Mouse (Mus musculus) intestine, postnatal 0 days (tissue): ENCODE results near the gene Foxb2. TPM values are rescaled to one million over a fixed set of nuclear protein-coding genes. Genes with fewer than 3 reads are reported as not detected.
A peak's percentile ranks its signal among the peaks of the same experiment; 100 is the strongest.

Source experiments
- ATAC-seq: fragments of 200-750 bp; cut with Nextera tagmentation; 2 replicates; pipeline ENCODE4 v1.8.0; 2017; ENCODE audit warnings: mild to moderate bottlenecking, moderate TSS enrichment, moderate library complexity
- H3K27ac ChIP-seq: fragments of 300-500 bp; sonication (generic); 2 replicates; pipeline ENCODE4 v1.5.1; 2014; ENCODE audit warnings: mild to moderate bottlenecking, low read depth, low read length, moderate library complexity
- H3K27me3 ChIP-seq: fragments of 300-500 bp; sonication (generic); replicated peaks from 2 replicates; pipeline ENCODE4 v1.6.1; 2014; ENCODE audit warnings: low read length, mixed read lengths; ENCODE audit not compliant: control insufficient read depth, insufficient read depth
- H3K36me3 ChIP-seq: fragments of 300-500 bp; sonication (generic); 2 replicates; pipeline ENCODE4 v1.6.1; 2014; ENCODE audit warnings: mild to moderate bottlenecking, moderate library complexity; ENCODE audit not compliant: control insufficient read depth, insufficient read depth
- H3K4me1 ChIP-seq: fragments of 300-500 bp; sonication (generic); replicated peaks from 2 replicates; pipeline ENCODE4 v1.6.1; 2014; ENCODE audit warnings: antibody characterized with exemption, low read length, mixed read lengths; ENCODE audit not compliant: control insufficient read depth, insufficient read depth
- H3K4me2 ChIP-seq: fragments of 300-500 bp; sonication (generic); replicated peaks from 2 replicates; pipeline ENCODE4 v1.6.1; 2014; ENCODE audit warnings: low read depth, mild to moderate bottlenecking, moderate library complexity
- H3K4me3 ChIP-seq: fragments of 300-500 bp; sonication (generic); 2 replicates; pipeline ENCODE4 v1.5.1; 2014; ENCODE audit warnings: low read depth, low read length
- H3K9ac ChIP-seq: fragments of 300-500 bp; sonication (generic); 2 replicates; pipeline ENCODE4 v1.6.1; 2014; ENCODE audit warnings: mild to moderate bottlenecking, low read depth, low read length
- H3K9me3 ChIP-seq: fragments of 300-500 bp; sonication (generic); 2 replicates; pipeline ENCODE4 v1.6.1; 2016; ENCODE audit warnings: mixed run types; ENCODE audit not compliant: control insufficient read depth
- CTCF ChIP-seq: sonication (generic); IDR thresholded peaks from 2 replicates; pipeline ENCODE4 v1.5.1; 2016; ENCODE audit warnings: low read depth, mild to moderate bottlenecking, control low read depth, antibody characterized with exemption, moderate library complexity
- WGBS: fragments of 180-500 bp; shearing (Covaris S2); extraction: QIAGEN DNeasy Blood & Tissue Kit; methylation state at CpG from one replicate; pipeline ENCODE4 v1.1.7; 2014; 5-methylcytosine and 5-hydroxymethylcytosine counted together
- polyA plus RNA-seq: library from polyadenylated mRNA; unstranded; fragments of >200 nt; fragmentation: Nextera tagmentation; extraction: Ambion mirVana; gene quantifications from 2 replicates; pipeline ENCODE4 v1.2.1, GENCODE M21; 2015

The Foxb2 gene
- polyA plus RNA-seq, 1 experiment from 2014 or later, result not detected

DNA sequence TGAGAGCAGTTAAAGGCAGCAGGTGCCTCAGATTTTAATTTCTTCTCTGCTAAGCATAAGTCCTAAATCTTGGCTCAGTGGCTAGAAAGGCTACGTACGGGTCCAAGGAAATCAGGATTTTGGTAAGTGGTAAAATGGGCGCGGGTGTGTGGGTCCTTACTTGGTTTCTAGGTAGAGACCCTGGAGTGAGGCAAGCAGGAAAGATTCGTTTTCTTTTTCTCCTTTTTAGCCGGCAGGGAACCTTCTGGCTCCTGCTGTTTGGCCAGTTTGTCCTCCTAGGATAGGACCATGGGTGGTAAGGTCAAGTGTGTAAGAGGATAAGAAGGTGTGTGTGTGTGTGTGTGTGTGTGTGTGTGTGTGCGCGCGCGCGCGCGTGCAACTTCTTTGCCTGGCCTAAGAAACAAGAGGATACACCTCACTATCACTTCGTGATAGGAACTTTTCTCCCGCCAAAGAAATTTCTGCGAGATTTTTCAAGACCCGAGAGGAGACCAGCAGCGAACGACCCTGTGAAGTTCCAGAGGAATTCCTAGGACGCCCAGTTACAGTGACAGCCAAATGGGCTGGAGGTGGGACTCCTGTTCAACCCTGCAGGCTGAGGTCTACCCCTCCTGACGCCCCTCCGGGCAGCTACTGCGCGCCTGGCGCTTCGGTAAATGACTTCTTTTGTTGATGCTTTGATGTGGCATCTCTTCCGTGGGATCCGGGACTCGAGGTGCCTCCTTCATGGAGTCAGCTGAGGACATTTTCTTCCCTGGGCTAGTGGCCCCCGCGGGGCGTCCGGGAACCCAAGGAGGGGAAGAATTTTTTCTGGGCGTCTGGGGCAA, 2.2 kb upstream of the Foxb2 start:
- no peak for ATAC-seq
- H3K4me2 ChIP-seq, result no peak overlapping the region
- H3K9ac ChIP-seq, result no peak overlapping the region
- H3K9me3 ChIP-seq, result no peaks in the 10 kb centered on the region
- TF ChIP-seq CTCF, result no peak
- no peak overlapping the region for H3K4me3 ChIP-seq
- H3K4me1 ChIP-seq, result peaks cover 10% of the 10 kb centered on the region
- H3K36me3 ChIP-seq, result no peaks in the 10 kb centered on the region
- 1% methylated on average over 33 of the region's 34 CpGs for WGBS
- no peak overlapping the region for H3K27ac ChIP-seq
- peaks cover 97% of the 10 kb centered on the region for H3K27me3 ChIP-seq

DNA sequence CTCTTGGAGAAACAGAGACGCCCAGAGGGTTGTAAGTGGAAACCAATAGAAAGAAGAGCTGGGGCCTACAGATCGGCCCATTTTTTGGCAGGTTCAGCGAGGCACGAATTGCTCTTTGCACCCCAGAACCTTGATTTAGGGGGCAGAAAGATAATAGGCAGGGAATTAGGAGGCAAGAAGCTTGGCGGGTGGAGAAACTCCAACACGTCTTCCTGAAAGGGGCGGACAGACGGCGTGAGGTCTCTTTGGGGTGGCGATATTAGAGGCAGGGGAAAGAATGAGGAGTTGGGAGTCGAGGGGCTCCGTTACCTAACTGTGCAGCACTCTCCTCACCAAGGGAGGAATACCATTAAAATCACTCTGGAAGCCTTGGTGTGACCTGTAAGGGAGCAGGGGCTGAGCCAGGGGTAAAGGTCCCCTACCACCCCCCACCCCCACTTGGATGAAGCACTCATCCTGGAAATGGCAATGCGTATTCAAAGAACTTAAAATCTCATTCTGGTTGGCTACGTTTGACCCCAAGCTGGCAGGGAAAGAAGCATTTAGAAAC, 1.5 kb upstream of the Foxb2 start:
- WGBS, result 3% methylated on average over 14 of the region's 14 CpGs
- Histone ChIP-seq H3K36me3 (no peaks in the 10 kb centered on the region), H3K4me2 (peak overlapping the region; percentile 71; the same call in 1 of the 2 replicates), H3K9ac (no peak overlapping the region), H3K9me3 (no peaks in the 10 kb centered on the region), H3K27ac (no peak overlapping the region), H3K4me1 (peaks cover 10% of the 10 kb centered on the region), H3K27me3 (peaks cover 98% of the 10 kb centered on the region), H3K4me3 (peak overlapping the region; percentile 40; the same call in 1 of the 2 replicates)
- no peak for ATAC-seq
- no peak for TF ChIP-seq CTCF

DNA sequence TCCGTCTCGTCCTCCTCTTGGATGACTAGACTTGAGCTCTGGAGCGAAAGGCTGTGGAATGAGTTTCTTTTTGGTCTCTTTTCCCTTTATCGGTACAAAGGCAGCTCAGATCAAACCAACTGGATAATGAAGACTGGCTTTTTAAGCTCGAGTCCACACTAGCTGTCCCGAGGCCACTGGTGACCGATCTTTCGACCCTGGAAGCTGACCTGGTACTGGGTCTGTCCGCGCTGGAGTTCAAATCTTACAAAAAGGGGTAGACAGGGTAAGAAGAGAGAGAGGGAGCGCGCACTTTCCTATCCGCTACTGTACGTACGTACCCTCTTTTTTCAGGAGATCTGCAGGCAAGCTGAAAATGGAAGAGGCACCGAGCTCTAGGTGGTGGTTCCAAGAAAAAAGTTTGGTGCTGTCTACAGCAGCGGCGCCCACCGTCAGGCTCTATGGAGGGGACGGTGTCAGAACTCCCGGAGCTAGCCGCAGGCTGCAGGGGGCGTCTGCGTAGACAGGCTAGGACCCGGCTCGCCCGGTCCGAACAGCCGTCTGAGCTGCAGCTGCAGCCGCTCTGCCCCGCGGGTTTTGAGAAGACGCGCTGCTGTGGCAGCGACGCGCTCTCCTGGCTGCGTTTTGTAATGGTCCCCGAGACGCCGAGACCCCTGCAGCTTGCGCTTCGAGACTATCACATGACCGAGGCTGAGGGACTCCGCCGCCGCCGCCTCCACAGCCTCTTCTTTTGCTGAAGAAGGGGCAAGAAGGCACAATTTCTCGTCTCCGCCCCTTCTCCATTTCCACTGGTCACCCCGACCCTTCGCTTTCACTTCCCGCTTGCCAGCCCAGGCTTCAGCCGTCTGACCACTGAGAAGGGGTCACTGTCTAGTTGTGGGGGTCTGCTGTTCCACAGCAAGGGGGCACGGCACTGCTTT, 597 bp upstream of the Foxb2 start:
- Histone ChIP-seq H3K27ac (no peak overlapping the region), H3K9ac (no peak overlapping the region), H3K4me1 (peaks cover 10% of the 10 kb centered on the region), H3K36me3 (no peaks in the 10 kb centered on the region), H3K27me3 (peaks cover 99% of the 10 kb centered on the region), H3K4me3 (peak overlapping the region; percentile 40), H3K9me3 (no peaks in the 10 kb centered on the region), H3K4me2 (peak overlapping the region; percentile 71)
- WGBS, result 2% methylated on average over 55 of the region's 55 CpGs
- no peak for TF ChIP-seq CTCF
- no peak for ATAC-seq

DNA sequence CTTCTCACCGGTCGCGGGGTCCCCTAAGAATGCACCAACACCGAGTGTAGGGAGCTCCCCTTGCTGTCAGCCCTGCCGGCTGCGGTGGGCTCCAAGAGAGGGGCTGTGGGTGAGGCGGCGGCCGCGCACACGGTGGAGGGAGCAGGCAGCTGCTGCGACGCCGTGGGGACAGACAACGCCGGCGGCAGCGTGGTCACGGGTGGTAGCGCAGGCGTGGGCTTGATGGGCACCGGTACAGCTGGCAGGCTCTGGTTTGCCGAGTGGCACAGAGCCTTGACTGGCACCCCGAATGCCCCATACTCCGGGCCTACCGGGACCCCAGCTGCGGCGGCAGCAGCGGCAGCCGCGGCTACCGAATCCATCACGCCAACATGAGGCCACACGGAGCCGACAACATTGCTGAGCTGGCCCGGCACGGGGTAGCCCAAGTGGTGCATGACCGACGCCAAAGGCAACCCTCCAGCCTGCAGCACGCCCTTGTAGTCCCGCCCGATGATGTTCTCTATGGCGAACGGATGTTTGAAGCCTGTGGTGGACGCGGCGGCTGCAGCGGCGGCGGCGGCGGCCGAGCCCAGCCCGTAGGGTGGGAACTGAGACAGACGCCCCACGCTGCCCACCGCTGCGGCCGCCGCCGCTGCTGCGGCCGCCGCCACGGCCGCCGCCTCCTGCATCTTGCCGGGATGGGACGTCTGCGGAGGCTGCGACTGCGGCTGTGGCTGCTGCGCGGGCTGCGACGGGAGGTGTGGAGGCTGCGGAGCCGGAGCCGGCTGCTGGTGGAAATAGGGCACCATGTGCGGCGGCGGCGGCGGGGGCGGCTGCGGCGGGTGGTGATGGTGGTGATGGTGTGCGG, 1.0 kb downstream of the Foxb2 start:
- Histone ChIP-seq H3K27ac (no peak overlapping the region), H3K9me3 (no peaks in the 10 kb centered on the region), H3K27me3 (peaks cover 99% of the 10 kb centered on the region), H3K4me1 (peaks cover 10% of the 10 kb centered on the region), H3K4me3 (peak overlapping the region; percentile 40), H3K36me3 (no peaks in the 10 kb centered on the region), H3K9ac (no peak overlapping the region), H3K4me2 (peak overlapping the region; percentile 71)
- ATAC-seq, result no peak
- TF ChIP-seq CTCF, result no peak
- WGBS, result under 1% methylated on average over 86 of the region's 88 CpGs

DNA sequence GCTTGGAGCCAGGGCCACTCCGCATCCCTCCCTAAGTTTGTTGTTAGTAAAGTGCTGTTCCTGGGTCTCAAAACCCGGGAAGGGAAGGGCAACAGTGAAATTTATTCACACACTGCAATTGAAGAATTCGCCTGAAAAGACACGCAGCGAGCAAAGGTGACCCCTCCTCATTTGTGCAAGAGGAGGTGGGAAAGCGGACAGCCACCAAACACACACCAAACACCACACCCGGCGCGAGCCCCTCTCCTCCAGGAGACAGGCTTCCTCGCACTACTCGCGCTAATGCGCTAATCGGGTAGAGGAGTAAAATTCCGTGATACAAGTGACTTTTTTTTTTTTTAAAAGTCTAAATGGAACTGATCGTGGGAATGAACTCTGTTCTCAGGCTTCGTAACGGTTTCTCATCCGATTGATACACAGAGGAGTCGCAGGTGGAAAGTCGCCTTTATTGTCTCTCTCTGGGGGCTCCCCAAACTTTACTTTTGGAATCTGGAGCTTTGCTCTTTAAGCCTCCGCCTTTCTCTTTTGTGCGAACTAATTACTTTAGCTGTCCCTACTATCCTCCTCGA, 2.3 kb downstream of the Foxb2 start:
- no peak overlapping the region for H3K27ac ChIP-seq
- TF ChIP-seq CTCF, result no peak
- no peak overlapping the region for H3K9ac ChIP-seq
- peaks cover 93% of the 10 kb centered on the region for H3K27me3 ChIP-seq
- 1% methylated on average over 24 of the region's 24 CpGs for WGBS
- H3K36me3 ChIP-seq, result no peaks in the 10 kb centered on the region
- H3K4me1 ChIP-seq, result peaks cover 10% of the 10 kb centered on the region
- no peaks in the 10 kb centered on the region for H3K9me3 ChIP-seq
- no peak overlapping the region for H3K4me2 ChIP-seq
- no peak for ATAC-seq
- 0 out of 2 replicates have a peak overlapping the region, but pooled peaks have one; percentile 1 for H3K4me3 ChIP-seq
